Mouse (Mus musculus) CD4-positive helper T cell, adult 2 months (primary cell): ENCODE measurements around the gene Hoxd11.

Experiments used
- DNase-seq: peaks from one replicate; pipeline ENCODE4 v3.0.0-alpha.2; 2012; ENCODE audit warnings: low read depth, missing footprints, low spot score

Gene Hoxd11

GRCm38 (mm10) chr2:74678891-74679595 is at the start of gene Hoxd11:
TSS of gene Hoxd11 (plus strand) at chr2:74679557.
- DNase-seq: no peak

- no peak for DNase-seq
Measured at GRCm38 (mm10) chr2:74635412-74635811, 43.9 kb upstream of the Hoxd11 start.

- no peak for DNase-seq
Measured at GRCm38 (mm10) chr2:74642431-74642830, 36.9 kb upstream of the Hoxd11 start.

- no peak for DNase-seq
Measured at GRCm38 (mm10) chr2:74645631-74646030, 33.7 kb upstream of the Hoxd11 start.

- no peak for DNase-seq
Measured at GRCm38 (mm10) chr2:74647082-74647864, 32.1 kb upstream of the Hoxd11 start.

GRCm38 (mm10) chr2:74652996-74653340 is 26.4 kb upstream of the Hoxd11 start:
- no peak for DNase-seq

- no peak for DNase-seq
Measured at GRCm38 (mm10) chr2:74653781-74654535, 25.4 kb upstream of the Hoxd11 start.

- DNase-seq: no peak
Measured at GRCm38 (mm10) chr2:74654743-74655419, 24.5 kb upstream of the Hoxd11 start.

GRCm38 (mm10) chr2:74655420-74655781 is 24.0 kb upstream of the Hoxd11 start:
- DNase-seq: no peak

- peak; percentile 58 for DNase-seq
Measured at GRCm38 (mm10) chr2:74655821-74656631, 23.3 kb upstream of the Hoxd11 start.

GRCm38 (mm10) chr2:74656632-74657021 is 22.7 kb upstream of the Hoxd11 start:
- no peak for DNase-seq

GRCm38 (mm10) chr2:74657251-74658023 is 21.9 kb upstream of the Hoxd11 start:
- DNase-seq: peak; percentile 23

GRCm38 (mm10) chr2:74658024-74658666 is 21.2 kb upstream of the Hoxd11 start:
- no peak for DNase-seq

- peak; percentile 18 for DNase-seq
Measured at GRCm38 (mm10) chr2:74658667-74659371, 20.5 kb upstream of the Hoxd11 start.

- no peak for DNase-seq
Measured at GRCm38 (mm10) chr2:74659507-74660005, 19.8 kb upstream of the Hoxd11 start, which contains the start of gene Evx2. TSS of gene Evx2 (minus strand) at chr2:74659557.

GRCm38 (mm10) chr2:74660421-74661375 is 18.7 kb upstream of the Hoxd11 start:
- DNase-seq: no peak

- no peak for DNase-seq
Measured at GRCm38 (mm10) chr2:74661685-74662084, 17.7 kb upstream of the Hoxd11 start.
